Mouse (Mus musculus) heart, postnatal 0 days (tissue): ENCODE data around the gene Nav2.

Source experiments
- CTCF ChIP-seq: IDR thresholded peaks from 2 replicates; pipeline ENCODE4 v1.5.1; 2016; ENCODE audit warnings: antibody characterized with exemption, control low read depth, low read depth
- EP300 ChIP-seq: IDR thresholded peaks from 2 replicates; pipeline ENCODE4 v1.6.1; 2016; ENCODE audit warnings: antibody characterized with exemption, low read depth

GRCm38 (mm10) chr7:49334163-49334562 is 425.6 kb downstream of the Nav2 start:
- TF ChIP-seq CTCF (no peak), EP300 (no peak)
